Mouse (Mus musculus) CH12.LX (cell line): ENCODE measurements at regions not wholly inside any gene's neighbourhood (a gene's known extent, or its start where the extent isn't known, plus 50 kb on each side); places are given as distances from the start of the nearest gene placed in this dataset.

Source experiments
- DNase-seq: peaks from one replicate; pipeline ENCODE4 v3.0.0-alpha.2; 2013; ENCODE audit errors: extremely low read depth
- H3K27ac ChIP-seq: 2 replicates; pipeline ENCODE4 v1.5.1; 2012; ENCODE audit warnings: low read depth, mild to moderate bottlenecking, control low read depth, moderate library complexity; ENCODE audit not compliant: insufficient read depth
- H3K27me3 ChIP-seq: replicated peaks from 2 replicates; pipeline ENCODE3; 2012; ENCODE audit warnings: inconsistent platforms
- H3K36me3 ChIP-seq, 2 experiments: replicated peaks in 1 of 2; 2 replicates each; pipeline versions ENCODE3 to v1.6.1; 2012; ENCODE audit warnings: inconsistent platforms in 1 of 2, low read length in 1 of 2, mild to moderate bottlenecking in 1 of 2, mixed read lengths in 1 of 2, moderate library complexity in 1 of 2; ENCODE audit not compliant: control insufficient read depth in 1 of 2, insufficient read depth in 1 of 2
- H3K4me1 ChIP-seq, 2 experiments: 2 replicates each; pipeline ENCODE4 v1.6.1; 2012; ENCODE audit warnings: inconsistent platforms in 1 of 2, moderate library complexity in 1 of 2; ENCODE audit not compliant: insufficient read depth in 2 of 2, control insufficient read depth in 1 of 2
- H3K4me2 ChIP-seq: 2 replicates; pipeline ENCODE4 v1.6.1; 2012; ENCODE audit warnings: low read depth, mild to moderate bottlenecking, control low read depth; ENCODE audit not compliant: poor library complexity, insufficient read depth, severe bottlenecking
- H3K4me3 ChIP-seq, 3 experiments: fragments of 150-350 bp in 1 of 3; sonication (generic) in 1 of 3; replicated peaks in 1 of 3; 2 replicates each; pipeline versions ENCODE3 to v1.5.1; 2011 to 2012; ENCODE audit warnings: low read depth in 2 of 3, low read length in 2 of 3, mild to moderate bottlenecking in 2 of 3, moderate library complexity in 2 of 3, control low read depth in 1 of 3, improper control_type of control experiment in 1 of 3, inconsistent platforms in 1 of 3, mixed read lengths in 1 of 3; ENCODE audit not compliant: poor library complexity in 1 of 3
- H3K79me2 ChIP-seq: replicated peaks from 2 replicates; pipeline ENCODE4 v1.6.1; 2012; ENCODE audit warnings: mild to moderate bottlenecking, moderate library complexity; ENCODE audit not compliant: control insufficient read depth, poor library complexity, insufficient read depth, severe bottlenecking; ENCODE audit errors: extremely low read depth
- H3K9ac ChIP-seq: 2 replicates; pipeline ENCODE4 v1.6.1; 2012; ENCODE audit warnings: low read depth, mild to moderate bottlenecking, control low read depth, moderate library complexity; ENCODE audit not compliant: insufficient read depth
- H3K9me3 ChIP-seq: replicated peaks from 2 replicates; pipeline ENCODE3; 2012; ENCODE audit warnings: low read length, inconsistent platforms, mixed read lengths
- CHD2 ChIP-seq: IDR thresholded peaks from 2 replicates; pipeline ENCODE4 v1.6.1; 2011; ENCODE audit warnings: low read length, improper control_type of control experiment
- E2F4 ChIP-seq: IDR thresholded peaks from 2 replicates; pipeline ENCODE4 v1.6.1; 2011; ENCODE audit warnings: low read depth, low read length, improper control_type of control experiment; ENCODE audit not compliant: insufficient replicate concordance
- ELF1 ChIP-seq: IDR thresholded peaks from 2 replicates; pipeline ENCODE4 v1.6.1; 2014; ENCODE audit warnings: low read depth, mild to moderate bottlenecking, inconsistent platforms, low read length, improper control_type of control experiment
- EP300 ChIP-seq: IDR thresholded peaks from 2 replicates; pipeline ENCODE4 v1.6.1; 2011; ENCODE audit warnings: low read length, improper control_type of control experiment
- ETS1 ChIP-seq: conservative IDR thresholded peaks from 2 replicates; pipeline ENCODE4 v1.6.1; 2012; ENCODE audit warnings: low read depth, mild to moderate bottlenecking, inconsistent platforms, low read length, improper control_type of control experiment, moderate library complexity
- JUN ChIP-seq: IDR thresholded peaks from 2 replicates; pipeline ENCODE4 v1.6.1; 2011; ENCODE audit warnings: low read depth, mild to moderate bottlenecking, low read length, improper control_type of control experiment, moderate library complexity; ENCODE audit not compliant: insufficient read depth
- JUND ChIP-seq: conservative IDR thresholded peaks from 2 replicates; pipeline ENCODE4 v1.6.1; 2011; ENCODE audit warnings: low read depth, low read length, improper control_type of control experiment
- KAT2A ChIP-seq: IDR thresholded peaks from 2 replicates; pipeline ENCODE4 v1.6.1; 2012; ENCODE audit warnings: low read length, improper control_type of control experiment, inconsistent platforms; ENCODE audit not compliant: insufficient replicate concordance
- MAFK ChIP-seq: IDR thresholded peaks from 2 replicates; pipeline ENCODE4 v1.6.1; 2011; ENCODE audit warnings: low read length, improper control_type of control experiment; ENCODE audit not compliant: insufficient replicate concordance
- MYC ChIP-seq: IDR thresholded peaks from 2 replicates; pipeline ENCODE4 v1.6.1; 2011; ENCODE audit warnings: low read depth, mild to moderate bottlenecking, improper control_type of control experiment, low read length
- NRF1 ChIP-seq: IDR thresholded peaks from 2 replicates; pipeline ENCODE4 v1.6.1; 2014; ENCODE audit warnings: low read depth, mild to moderate bottlenecking, inconsistent platforms, low read length, improper control_type of control experiment, moderate library complexity
- POLR2AphosphoS2 ChIP-seq: IDR thresholded peaks from 2 replicates; pipeline ENCODE4 v1.6.1; 2011; ENCODE audit warnings: low read depth, low read length, improper control_type of control experiment
- RAD21 ChIP-seq: IDR thresholded peaks from 2 replicates; pipeline ENCODE4 v1.6.1; 2011; ENCODE audit warnings: low read depth, mild to moderate bottlenecking, low read length, improper control_type of control experiment, moderate library complexity
- SMC3 ChIP-seq: IDR thresholded peaks from 2 replicates; pipeline ENCODE4 v1.6.1; 2011; ENCODE audit warnings: low read depth, low read length, improper control_type of control experiment
- TBP ChIP-seq: conservative IDR thresholded peaks from 2 replicates; pipeline ENCODE4 v1.6.1; 2011; ENCODE audit warnings: low read depth, low read length, improper control_type of control experiment
- TCF12 ChIP-seq: IDR thresholded peaks from 2 replicates; pipeline ENCODE4 v1.6.1; 2014; ENCODE audit warnings: low read depth, mild to moderate bottlenecking, inconsistent platforms, low read length, improper control_type of control experiment
- USF2 ChIP-seq: conservative IDR thresholded peaks from 2 replicates; pipeline ENCODE4 v1.6.1; 2011; ENCODE audit warnings: low read depth, low read length, improper control_type of control experiment
- ZC3H11A ChIP-seq: IDR thresholded peaks from 2 replicates; pipeline ENCODE4 v1.6.1; 2012; ENCODE audit warnings: low read depth, mild to moderate bottlenecking, inconsistent platforms, low read length, improper control_type of control experiment
- ZMIZ1 ChIP-seq: IDR thresholded peaks from 2 replicates; pipeline ENCODE4 v1.6.1; 2012; ENCODE audit warnings: low read depth, mild to moderate bottlenecking, inconsistent platforms, low read length, improper control_type of control experiment
- dilution Hi-C: fragments of 300-500 bp; cut with MboI; formaldehyde crosslinking; loops from 2 replicates; pipeline ENCODE4 v1.14.3; 2020; ENCODE audit warnings: low sequenced_read_pairs; ENCODE audit not compliant: extremely low pct_unique_long_range_greater_than_20kb, extremely low pct_ligation_motif_present
- in situ Hi-C: fragments of 300-500 bp; cut with MboI; formaldehyde crosslinking; loops from 3 replicates; pipeline ENCODE4 v1.14.3; 2019; ENCODE audit warnings: low sequenced_read_pairs, low pct_ligation_motif_present, low pct_unique_long_range_greater_than_20kb, mixed read lengths

DNA sequence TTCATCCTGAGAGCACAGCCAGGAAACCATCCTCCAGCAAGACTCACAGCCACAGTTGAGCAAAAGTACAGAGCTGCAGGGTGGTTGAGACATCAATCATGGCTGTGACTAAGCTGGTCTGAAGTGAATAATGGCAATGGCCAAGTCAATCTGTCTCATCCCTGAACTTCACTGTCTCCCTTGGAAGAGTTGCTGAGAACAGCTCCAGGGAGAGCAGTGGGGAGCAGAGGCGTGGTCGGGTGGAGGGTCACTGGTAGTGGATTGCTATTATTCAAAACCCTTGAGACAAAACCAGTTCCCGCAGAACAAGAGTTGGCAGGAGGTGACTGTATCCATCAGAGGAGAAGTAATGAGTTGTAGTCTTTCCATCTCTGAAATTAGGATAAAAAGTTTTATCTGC, 185.7 kb upstream of the Tmem72 start:
- H3K79me2 ChIP-seq = no peaks in the 10 kb centered on the region
- H3K27me3 ChIP-seq = no peaks in the 10 kb centered on the region
- no peak overlapping the region for H3K27ac ChIP-seq
- dilution Hi-C loops (no loop called here), in situ Hi-C loops (no loop called here)
- no peaks in the 10 kb centered on the region for H3K4me1 ChIP-seq
- no peak for DNase-seq
- H3K4me3 ChIP-seq = no peak overlapping the region
- H3K9me3 ChIP-seq = no peaks in the 10 kb centered on the region
- H3K4me2 ChIP-seq = no peak overlapping the region
- no peaks in the 10 kb centered on the region for H3K36me3 ChIP-seq
- TF ChIP-seq SMC3 = no peak
- TF ChIP-seq TCF12 = no peak
- TF ChIP-seq ELF1 = no peak
- TF ChIP-seq EP300 = no peak
- TF ChIP-seq MAFK = no peak
- no peak for TF ChIP-seq RAD21
- TF ChIP-seq USF2 = no peak
- TF ChIP-seq NRF1 = no peak
- no peak for TF ChIP-seq CHD2
- no peak for TF ChIP-seq ZMIZ1
- TF ChIP-seq JUND = no peak
- TF ChIP-seq E2F4 = no peak
- TF ChIP-seq POLR2AphosphoS2 = no peak
- TF ChIP-seq TBP = no peak
- TF ChIP-seq ETS1 = no peak
- no peak for TF ChIP-seq ZC3H11A
- no peak for TF ChIP-seq KAT2A
- TF ChIP-seq, all 38 proteins: peak for 0
- no peak overlapping the region for H3K9ac ChIP-seq

DNA sequence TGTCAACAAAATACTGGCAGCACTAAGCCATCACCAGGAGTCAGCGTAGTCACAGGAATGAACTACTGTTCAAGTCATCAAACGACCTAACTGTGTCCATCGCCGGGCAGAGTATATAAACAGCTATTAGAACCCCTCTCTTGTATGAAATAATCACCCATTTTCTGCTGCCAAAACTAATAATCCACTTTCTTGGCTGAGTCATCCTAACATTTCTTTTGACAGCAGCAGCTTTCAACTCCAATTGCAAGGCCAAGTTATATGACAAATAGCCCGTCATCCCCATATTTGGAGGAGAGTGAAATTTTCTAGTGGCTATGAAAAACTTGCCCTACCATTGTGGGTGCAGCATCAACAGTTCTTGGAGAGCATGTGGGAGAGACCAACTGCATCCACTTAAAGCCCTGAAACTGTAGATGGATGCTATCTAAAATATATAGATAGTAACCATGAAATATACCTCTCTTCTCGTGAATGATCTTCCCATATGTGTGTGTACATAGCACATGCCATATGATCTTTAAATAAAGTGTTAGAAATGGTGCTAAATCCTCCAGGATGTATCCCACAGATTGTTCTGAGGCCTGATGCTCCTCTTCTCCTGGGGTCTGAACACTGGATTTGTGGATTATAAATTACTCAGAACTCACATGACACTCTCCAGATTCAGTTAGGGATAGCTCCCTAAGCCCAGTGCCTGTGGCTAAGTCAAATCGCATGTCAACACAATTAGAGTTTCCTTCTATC, 189.9 kb upstream of the Tmem72 start:
- Histone ChIP-seq H3K4me3 (no peak overlapping the region), H3K36me3 (no peaks in the 10 kb centered on the region), H3K9me3 (no peaks in the 10 kb centered on the region)
- in situ Hi-C loops = no loop called here
- dilution Hi-C loops = no loop called here
- TF ChIP-seq JUN (no peak), RAD21 (no peak; the same call in none of the 2 replicates), MAFK (no peak), MYC (no peak), CHD2 (no peak)
- TF ChIP-seq, all 38 proteins: peak for 0
- no peaks in the 10 kb centered on the region for H3K4me1 ChIP-seq
- no peaks in the 10 kb centered on the region for H3K27me3 ChIP-seq
- no peaks in the 10 kb centered on the region for H3K79me2 ChIP-seq
- H3K27ac ChIP-seq = no peak overlapping the region
- no peak for DNase-seq
- no peak overlapping the region for H3K9ac ChIP-seq
- no peak overlapping the region for H3K4me2 ChIP-seq
